Mouse (Mus musculus) embryonic facial prominence, embryonic 15.5 days (tissue): ENCODE measurements around the gene Eif4g3. TPM values are rescaled to one million over a fixed set of nuclear protein-coding genes. Genes with fewer than 3 reads are reported as not detected.
"Not testable (repeated sequence)": the region's sequence is repeated elsewhere in the genome, so short reads cannot be mapped to it uniquely, and the experiment has no call there.

Source experiments
- ATAC-seq: fragments of 200-750 bp; cut with Nextera tagmentation; 2 replicates; pipeline ENCODE4 v1.8.0; 2017; ENCODE audit warnings: low read depth, moderate TSS enrichment; ENCODE audit not compliant: insufficient number of reproducible peaks, low FRiP score, low TSS enrichment
- H3K27ac ChIP-seq: fragments of 300-500 bp; sonication (generic); replicated peaks from 2 replicates; pipeline ENCODE4 v1.5.1; 2015; ENCODE audit warnings: mild to moderate bottlenecking, inconsistent platforms
- H3K27me3 ChIP-seq: fragments of 300-500 bp; sonication (generic); 2 replicates; pipeline ENCODE4 v1.6.1; 2015; ENCODE audit warnings: inconsistent platforms
- H3K36me3 ChIP-seq: fragments of 300-500 bp; sonication (generic); 2 replicates; pipeline ENCODE4 v1.6.1; 2015; ENCODE audit warnings: mild to moderate bottlenecking, inconsistent platforms
- H3K4me1 ChIP-seq: fragments of 300-500 bp; sonication (generic); 2 replicates; pipeline ENCODE4 v1.6.1; 2015; ENCODE audit warnings: inconsistent platforms
- H3K4me2 ChIP-seq: fragments of 300-500 bp; sonication (generic); replicated peaks from 2 replicates; pipeline ENCODE4 v1.6.1; 2015; ENCODE audit warnings: mild to moderate bottlenecking, inconsistent platforms
- H3K4me3 ChIP-seq: fragments of 300-500 bp; sonication (generic); replicated peaks from 2 replicates; pipeline ENCODE4 v1.5.1; 2015; ENCODE audit warnings: mild to moderate bottlenecking, inconsistent platforms
- H3K9ac ChIP-seq: fragments of 300-500 bp; sonication (generic); 2 replicates; pipeline ENCODE4 v1.6.1; 2015; ENCODE audit warnings: inconsistent platforms
- H3K9me3 ChIP-seq: fragments of 300-500 bp; sonication (generic); replicated peaks from 2 replicates; pipeline ENCODE4 v1.6.1; 2016; ENCODE audit warnings: inconsistent platforms
- WGBS: fragments of 180-500 bp; shearing (Covaris S2); methylation state at CpG from one replicate; pipeline ENCODE4 v1.1.7; 2015; 5-methylcytosine and 5-hydroxymethylcytosine counted together
- polyA plus RNA-seq: library from polyadenylated mRNA; unstranded; fragments of >200 nt; fragmentation: Nextera tagmentation; extraction: Ambion mirVana; gene quantifications from 2 replicates; pipeline ENCODE4 v1.2.1, GENCODE M21; 2015

Eif4g3 gene
- polyA plus RNA-seq, 1 experiment from 2014 or later = 36.2 TPM

GRCm38 (mm10) chr4:138041566-138042256 is 48.9 kb downstream of the Eif4g3 start:
- ATAC-seq = no peak
- Histone ChIP-seq H3K27me3 (no peaks in the 10 kb centered on the region), H3K4me2 (no peak overlapping the region), H3K4me1 (peaks cover 13% of the 10 kb centered on the region), H3K27ac (no peak overlapping the region; the same call in 1 of the 2 replicates), H3K9me3 (no peaks in the 10 kb centered on the region), H3K36me3 (peaks cover 22% of the 10 kb centered on the region), H3K4me3 (no peak overlapping the region), H3K9ac (no peak overlapping the region)
- WGBS = 65% methylated on average over 12 of the region's 12 CpGs

GRCm38 (mm10) chr4:138042257-138042589 is 49.4 kb downstream of the Eif4g3 start:
- H3K4me1 ChIP-seq = peaks cover 10% of the 10 kb centered on the region
- H3K9ac ChIP-seq = no peak overlapping the region
- H3K4me3 ChIP-seq = no peak overlapping the region
- H3K27me3 ChIP-seq = no peaks in the 10 kb centered on the region
- WGBS = 42% methylated on average over 2 of the region's 2 CpGs
- peaks cover 28% of the 10 kb centered on the region for H3K36me3 ChIP-seq
- H3K4me2 ChIP-seq = no peak overlapping the region
- ATAC-seq = no peak
- no peaks in the 10 kb centered on the region for H3K9me3 ChIP-seq
- H3K27ac ChIP-seq = no peak overlapping the region; the same call in 1 of the 2 replicates

- Histone ChIP-seq H3K4me1 (peaks cover 10% of the 10 kb centered on the region), H3K9me3 (no peaks in the 10 kb centered on the region), H3K27me3 (no peaks in the 10 kb centered on the region), H3K36me3 (peaks cover 32% of the 10 kb centered on the region), H3K27ac (no peak overlapping the region; the same call in 1 of the 2 replicates), H3K9ac (no peak overlapping the region), H3K4me2 (no peak overlapping the region), H3K4me3 (no peak overlapping the region)
- 88% methylated on average over 5 of the region's 5 CpGs for WGBS
- no peak for ATAC-seq
Measured at GRCm38 (mm10) chr4:138042625-138043024, 49.8 kb downstream of the Eif4g3 start.

- Histone ChIP-seq H3K4me1 (peaks cover 7% of the 10 kb centered on the region; the same call in 1 of the 2 replicates), H3K36me3 (peaks cover 35% of the 10 kb centered on the region), H3K27me3 (no peaks in the 10 kb centered on the region), H3K27ac (no peak overlapping the region), H3K9ac (no peak overlapping the region), H3K9me3 (no peaks in the 10 kb centered on the region), H3K4me2 (no peak overlapping the region), H3K4me3 (no peak overlapping the region)
- WGBS = 96% methylated on average over 16 of the region's 16 CpGs
- no peak for ATAC-seq
Measured at GRCm38 (mm10) chr4:138044841-138045500, 52.1 kb downstream of the Eif4g3 start.

- peaks cover 31% of the 10 kb centered on the region for H3K36me3 ChIP-seq
Measured at GRCm38 (mm10) chr4:138045809-138046208, 53.0 kb downstream of the Eif4g3 start.

GRCm38 (mm10) chr4:138046371-138046770 is 53.5 kb downstream of the Eif4g3 start:
- ATAC-seq = no peak
- peaks cover 31% of the 10 kb centered on the region for H3K36me3 ChIP-seq
- peaks cover 7% of the 10 kb centered on the region; the same call in 1 of the 2 replicates for H3K4me1 ChIP-seq
- H3K4me2 ChIP-seq = no peak overlapping the region
- no peak overlapping the region for H3K4me3 ChIP-seq
- H3K27ac ChIP-seq = no peak overlapping the region
- no peaks in the 10 kb centered on the region for H3K9me3 ChIP-seq
- no peak overlapping the region for H3K9ac ChIP-seq
- no peaks in the 10 kb centered on the region for H3K27me3 ChIP-seq
- 96% methylated on average over 8 of the region's 8 CpGs for WGBS

More at GRCm38 (mm10) chr4:138045809-138046208, 53.0 kb downstream of the Eif4g3 start:
- Histone ChIP-seq H3K4me1 (peaks cover 7% of the 10 kb centered on the region; the same call in 1 of the 2 replicates), H3K27ac (no peak overlapping the region), H3K9ac (no peak overlapping the region), H3K27me3 (no peaks in the 10 kb centered on the region), H3K4me2 (no peak overlapping the region), H3K4me3 (no peak overlapping the region), H3K9me3 (no peaks in the 10 kb centered on the region)
- ATAC-seq = no peak
- 100% methylated on average over 1 of the region's 1 CpGs for WGBS

GRCm38 (mm10) chr4:138049547-138049946 is 56.7 kb downstream of the Eif4g3 start:
- H3K27me3 ChIP-seq = no peaks in the 10 kb centered on the region
- no peak overlapping the region for H3K4me2 ChIP-seq
- no peak overlapping the region for H3K9ac ChIP-seq
- peaks cover 7% of the 10 kb centered on the region; the same call in 1 of the 2 replicates for H3K4me1 ChIP-seq
- 56% methylated on average over 6 of the region's 6 CpGs for WGBS
- H3K9me3 ChIP-seq = no peaks in the 10 kb centered on the region
- no peak for ATAC-seq
- H3K27ac ChIP-seq = no peak overlapping the region
- H3K4me3 ChIP-seq = no peak overlapping the region
- H3K36me3 ChIP-seq = peaks cover 41% of the 10 kb centered on the region

GRCm38 (mm10) chr4:138051488-138051887 is 58.7 kb downstream of the Eif4g3 start:
- H3K36me3 ChIP-seq = peaks cover 33% of the 10 kb centered on the region
- H3K4me1 ChIP-seq = peaks cover 7% of the 10 kb centered on the region; the same call in 1 of the 2 replicates
- H3K4me3 ChIP-seq = no peak overlapping the region
- no peak overlapping the region for H3K4me2 ChIP-seq
- no peak overlapping the region for H3K9ac ChIP-seq
- no peaks in the 10 kb centered on the region for H3K27me3 ChIP-seq
- no peak for ATAC-seq
- 95% methylated on average over 9 of the region's 9 CpGs for WGBS
- H3K9me3 ChIP-seq = no peaks in the 10 kb centered on the region
- no peak overlapping the region for H3K27ac ChIP-seq

GRCm38 (mm10) chr4:138056658-138057057 is 63.8 kb downstream of the Eif4g3 start:
- no peak for ATAC-seq
- Histone ChIP-seq H3K4me3 (no peak overlapping the region), H3K4me2 (no peak overlapping the region), H3K36me3 (peaks cover 40% of the 10 kb centered on the region), H3K27me3 (no peaks in the 10 kb centered on the region), H3K9ac (no peak overlapping the region), H3K4me1 (no peaks in the 10 kb centered on the region), H3K9me3 (no peaks in the 10 kb centered on the region), H3K27ac (no peak overlapping the region)
- 70% methylated on average over 5 of the region's 5 CpGs for WGBS

- not testable (repeated sequence) for H3K4me3 ChIP-seq, H3K27ac ChIP-seq, H3K4me1 ChIP-seq, H3K4me2 ChIP-seq, ATAC-seq, H3K9me3 ChIP-seq, H3K27me3 ChIP-seq, H3K9ac ChIP-seq
- peaks cover 44% of the 10 kb centered on the region for H3K36me3 ChIP-seq
- 96% methylated on average over 22 of the region's 22 CpGs for WGBS
Measured at GRCm38 (mm10) chr4:138057196-138057754, 64.5 kb downstream of the Eif4g3 start.

GRCm38 (mm10) chr4:138061161-138061560 is 68.3 kb downstream of the Eif4g3 start:
- Histone ChIP-seq H3K4me3 (no peak overlapping the region), H3K27me3 (no peaks in the 10 kb centered on the region), H3K27ac (no peak overlapping the region), H3K36me3 (peaks cover 38% of the 10 kb centered on the region), H3K4me1 (no peaks in the 10 kb centered on the region), H3K4me2 (no peak overlapping the region), H3K9me3 (no peaks in the 10 kb centered on the region), H3K9ac (no peak overlapping the region)
- ATAC-seq = no peak
- 82% methylated on average over 4 of the region's 4 CpGs for WGBS
